Mouse (Mus musculus) adrenal gland, adult 18-20 months (tissue): ENCODE measurements around the gene Ppp1r9a. TPM values are rescaled to one million over a fixed set of nuclear protein-coding genes. Genes with fewer than 3 reads are reported as not detected.

Source experiments
- DNase-seq, 2 experiments: peaks; one replicate each; pipeline ENCODE4 v3.0.0; 2021 to 2022; ENCODE audit warnings: low spot score in 2 of 2
- total RNA-seq, 2 experiments: library from RNA; stranded (reverse); gene quantifications; 1 replicate in 1 of 2; 2 replicates in 1 of 2; pipeline ENCODE4 v1.2.3; 2021

The Ppp1r9a gene
- total RNA-seq, 2 experiments from 2014 or later, result 34.7 to 41.8 TPM

- no peak for DNase-seq
Measured at GRCm38 (mm10) chr6:5151171-5151570, 248.5 kb downstream of the Ppp1r9a start.

- DNase-seq, result no peak
Measured at GRCm38 (mm10) chr6:5152185-5152584, 249.5 kb downstream of the Ppp1r9a start.

DNA sequence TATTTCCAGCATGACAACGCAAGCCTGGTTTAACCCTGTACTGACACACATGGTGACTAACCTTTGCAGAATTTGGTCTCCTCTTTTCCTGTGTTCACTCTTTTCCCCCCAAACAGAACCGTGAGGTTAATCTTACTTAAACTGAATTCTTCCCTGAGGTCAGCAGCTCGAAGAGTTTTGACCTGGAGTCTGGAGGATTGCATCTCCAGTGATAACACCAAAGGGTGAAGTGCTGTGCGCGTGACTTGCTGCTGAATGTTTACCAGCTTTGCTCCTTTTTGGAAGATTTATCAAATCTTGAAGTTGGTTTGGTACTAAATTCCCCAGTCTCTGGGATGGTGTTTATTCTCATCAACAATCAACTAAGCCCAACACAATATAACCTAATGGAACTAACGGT is 252.1 kb downstream of the Ppp1r9a start:
- no peak for DNase-seq

DNA sequence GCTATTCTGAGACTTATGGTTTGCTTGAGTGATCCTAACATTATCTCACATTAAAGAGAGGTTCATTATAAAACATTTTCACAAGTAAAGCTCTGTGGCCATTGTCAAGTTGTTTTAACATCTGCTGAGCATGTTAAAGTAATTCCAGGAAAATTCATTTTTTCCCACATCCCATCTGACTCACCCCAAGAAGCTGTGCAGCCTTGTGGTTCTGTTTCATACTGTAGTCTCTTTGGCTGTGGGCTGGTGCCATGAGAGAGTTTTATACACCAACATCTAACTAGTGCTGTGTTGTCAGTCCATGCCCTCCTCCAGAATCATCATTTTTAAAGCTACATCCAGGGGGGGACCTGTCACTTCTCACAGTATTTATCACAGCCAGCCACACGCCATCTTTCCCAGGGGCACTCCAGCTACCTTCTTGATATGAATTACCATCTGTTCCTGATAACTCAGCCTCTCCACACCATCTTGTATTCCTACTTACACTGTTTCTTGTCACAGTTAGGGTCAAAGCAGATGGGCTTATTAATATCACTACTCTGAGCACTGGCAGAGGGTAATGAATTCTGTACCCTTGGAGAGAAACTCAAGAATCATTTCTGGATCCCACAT is 252.7 kb downstream of the Ppp1r9a start:
- no peak for DNase-seq

- no peak for DNase-seq
Measured at GRCm38 (mm10) chr6:5156541-5157425, 254.1 kb downstream of the Ppp1r9a start.

DNA sequence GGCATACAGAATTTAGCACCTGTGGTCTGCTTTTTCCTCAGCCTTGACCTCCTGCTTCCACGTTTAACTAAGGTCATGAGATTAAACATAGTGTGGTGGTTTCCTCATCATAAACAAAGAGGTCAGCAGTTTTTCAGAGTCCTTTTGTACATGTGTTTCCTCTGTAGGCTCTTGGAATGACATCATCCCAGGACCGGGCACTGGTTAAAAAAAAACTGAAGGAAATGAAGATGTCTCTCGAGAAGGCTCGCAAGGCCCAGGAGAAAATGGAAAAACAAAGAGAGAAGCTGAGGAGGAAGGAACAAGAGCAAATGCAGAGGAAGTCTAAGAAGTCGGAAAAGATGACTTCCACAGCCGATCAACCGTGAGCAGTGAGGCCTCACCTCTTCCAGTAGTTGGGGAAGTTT is 256.7 kb downstream of the Ppp1r9a start:
- no peak for DNase-seq

GRCm38 (mm10) chr6:5162052-5162451 is 259.3 kb downstream of the Ppp1r9a start:
- DNase-seq, result no peak

DNA sequence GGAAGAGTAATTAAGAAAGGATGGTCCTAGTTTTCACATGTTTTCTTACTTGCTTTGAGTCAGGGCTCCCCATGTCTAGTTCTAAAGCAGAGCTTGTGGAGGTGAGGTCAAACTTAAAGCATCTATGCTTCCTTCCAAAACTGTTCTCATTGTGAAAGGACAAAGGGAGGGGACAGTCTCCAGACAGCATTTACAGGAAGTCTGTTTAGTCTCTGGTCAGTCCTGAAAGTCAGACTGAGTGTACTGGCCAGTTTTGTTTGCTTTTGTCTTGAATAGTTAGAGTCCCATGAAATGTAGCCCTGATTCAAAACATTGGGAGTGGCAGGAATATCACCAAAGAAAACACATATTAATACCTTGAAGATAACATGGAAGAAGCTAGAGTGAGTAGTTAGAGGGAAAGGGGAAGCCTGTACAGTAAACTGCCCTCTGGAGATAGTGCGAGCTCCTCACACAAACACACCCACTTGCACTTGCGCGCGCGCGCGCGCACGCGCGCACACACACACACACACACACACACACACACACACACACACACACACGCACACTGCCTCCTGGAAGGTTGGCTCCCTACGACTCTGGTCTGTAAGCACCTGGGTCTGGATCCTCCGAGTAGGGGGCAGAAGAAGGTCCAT is 260.9 kb downstream of the Ppp1r9a start:
- no peak for DNase-seq

DNA sequence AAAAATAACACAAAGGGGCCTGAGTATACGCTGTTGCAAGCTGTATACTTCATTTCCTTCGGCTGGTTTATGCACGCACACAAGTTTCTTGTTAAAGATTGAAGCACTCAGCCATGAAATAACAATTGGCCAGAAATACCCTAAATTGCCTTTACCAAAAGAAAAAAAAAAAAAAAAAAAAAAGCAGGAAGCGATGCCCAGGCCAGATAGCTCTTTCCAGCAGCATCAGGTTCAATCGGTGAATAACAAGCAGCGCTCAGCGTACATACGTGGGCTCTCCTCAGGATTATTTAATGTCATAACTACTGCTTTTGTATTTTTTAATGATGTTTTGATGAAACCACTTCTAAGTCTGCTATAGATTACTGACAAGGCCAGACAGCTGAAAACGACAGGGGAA is 262.1 kb downstream of the Ppp1r9a start:
- DNase-seq, result no peak

DNA sequence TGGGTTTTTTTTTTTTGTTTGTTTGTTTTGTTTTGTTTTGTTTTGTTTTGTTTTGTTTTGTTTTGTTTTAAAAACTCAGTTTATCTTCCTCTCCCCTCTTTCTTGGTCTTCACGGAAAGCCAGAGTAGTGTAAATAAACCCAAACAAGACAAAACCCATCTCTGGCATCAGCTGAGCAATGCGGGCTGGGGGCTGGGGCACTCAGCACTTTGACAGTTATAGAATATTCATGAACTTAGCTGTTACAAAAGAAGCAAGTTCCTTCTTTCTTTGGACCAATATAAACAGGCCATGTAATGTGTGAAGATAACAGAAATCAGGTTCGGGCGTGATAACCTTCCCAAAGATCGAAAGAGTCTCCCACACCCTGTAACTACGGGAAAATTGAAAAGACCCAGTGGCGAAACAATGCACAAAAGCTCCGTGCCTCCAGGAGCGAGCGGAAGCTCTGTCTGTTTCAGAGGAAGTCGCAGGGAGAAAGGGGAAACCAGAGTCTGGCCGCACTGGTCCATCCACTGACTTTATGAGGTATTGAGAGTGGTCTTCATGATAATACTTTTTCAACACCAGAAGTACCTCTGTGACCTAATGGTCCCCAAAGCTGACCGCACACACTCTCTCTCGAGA is 264.4 kb downstream of the Ppp1r9a start:
- no peak for DNase-seq

GRCm38 (mm10) chr6:5168158-5168557 is 265.4 kb downstream of the Ppp1r9a start:
- DNase-seq, result no peak

DNA sequence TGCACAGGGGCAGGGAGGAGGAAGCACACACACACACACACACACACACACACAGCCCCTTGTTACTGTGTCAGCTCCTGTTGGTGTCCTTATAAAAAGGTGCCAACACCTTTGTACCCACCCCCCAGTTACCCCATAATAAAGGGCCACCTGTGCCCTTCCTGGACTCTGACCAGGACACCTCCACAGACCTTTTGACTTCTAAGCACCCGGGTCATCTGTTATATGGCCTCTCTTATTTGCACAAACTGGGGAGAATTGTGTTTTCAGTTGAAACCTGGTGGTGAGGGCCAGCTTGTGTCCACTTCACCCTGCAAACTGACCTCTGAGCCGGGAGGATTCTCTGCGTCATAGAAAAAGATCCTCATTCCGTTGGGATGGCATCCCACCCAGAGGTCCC is 268.7 kb downstream of the Ppp1r9a start:
- DNase-seq, result no peak

DNA sequence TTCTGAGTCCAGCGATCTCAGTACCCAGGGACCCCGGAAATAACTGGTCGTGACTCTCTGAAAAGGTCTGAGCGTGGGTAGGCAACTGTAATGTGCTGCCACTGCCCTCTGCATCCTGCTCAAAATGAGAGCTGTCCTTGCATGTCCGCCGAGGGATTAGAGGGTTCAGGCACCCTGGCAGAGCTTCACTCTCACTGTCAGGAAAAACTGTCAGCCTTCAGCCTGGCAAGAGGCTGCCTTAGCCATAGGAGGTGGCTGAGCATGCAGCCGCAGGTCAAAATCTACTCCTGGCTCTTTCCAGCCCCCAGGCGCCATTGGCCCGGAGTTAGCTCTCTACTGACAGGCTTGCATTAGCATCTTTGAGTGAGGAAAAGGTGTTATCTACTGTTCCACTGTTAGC is 269.9 kb downstream of the Ppp1r9a start:
- no peak for DNase-seq

DNA sequence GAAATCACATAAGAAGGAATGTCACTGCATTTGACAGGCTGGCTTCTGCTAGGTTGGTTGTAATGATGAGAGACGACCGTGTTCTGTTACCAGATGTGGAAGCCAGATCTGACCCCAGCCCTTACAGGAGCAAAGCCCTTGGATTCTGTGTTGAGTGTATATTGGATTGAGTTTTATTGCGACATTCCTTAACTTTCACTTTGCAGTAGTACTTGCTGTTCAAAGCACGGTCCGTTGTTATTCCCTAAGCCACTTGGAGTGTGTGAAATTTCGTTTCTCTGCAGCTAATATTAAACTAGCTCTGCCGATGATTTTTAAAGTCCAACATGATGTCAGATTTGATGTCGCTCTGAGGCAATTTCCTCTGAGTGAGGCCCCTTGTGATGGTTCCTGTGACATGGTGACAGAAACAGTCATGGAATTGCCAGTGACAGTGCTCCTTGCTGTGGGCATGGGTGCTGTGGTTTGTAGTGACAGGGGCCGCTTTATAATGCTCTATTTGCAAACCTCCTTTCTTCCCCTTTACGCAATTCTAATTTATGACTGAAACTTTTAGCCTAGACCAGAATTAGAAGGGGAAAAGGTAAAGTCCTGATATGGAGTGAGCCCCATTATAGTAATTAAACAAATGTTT is 271.6 kb downstream of the Ppp1r9a start:
- no peak for DNase-seq

DNA sequence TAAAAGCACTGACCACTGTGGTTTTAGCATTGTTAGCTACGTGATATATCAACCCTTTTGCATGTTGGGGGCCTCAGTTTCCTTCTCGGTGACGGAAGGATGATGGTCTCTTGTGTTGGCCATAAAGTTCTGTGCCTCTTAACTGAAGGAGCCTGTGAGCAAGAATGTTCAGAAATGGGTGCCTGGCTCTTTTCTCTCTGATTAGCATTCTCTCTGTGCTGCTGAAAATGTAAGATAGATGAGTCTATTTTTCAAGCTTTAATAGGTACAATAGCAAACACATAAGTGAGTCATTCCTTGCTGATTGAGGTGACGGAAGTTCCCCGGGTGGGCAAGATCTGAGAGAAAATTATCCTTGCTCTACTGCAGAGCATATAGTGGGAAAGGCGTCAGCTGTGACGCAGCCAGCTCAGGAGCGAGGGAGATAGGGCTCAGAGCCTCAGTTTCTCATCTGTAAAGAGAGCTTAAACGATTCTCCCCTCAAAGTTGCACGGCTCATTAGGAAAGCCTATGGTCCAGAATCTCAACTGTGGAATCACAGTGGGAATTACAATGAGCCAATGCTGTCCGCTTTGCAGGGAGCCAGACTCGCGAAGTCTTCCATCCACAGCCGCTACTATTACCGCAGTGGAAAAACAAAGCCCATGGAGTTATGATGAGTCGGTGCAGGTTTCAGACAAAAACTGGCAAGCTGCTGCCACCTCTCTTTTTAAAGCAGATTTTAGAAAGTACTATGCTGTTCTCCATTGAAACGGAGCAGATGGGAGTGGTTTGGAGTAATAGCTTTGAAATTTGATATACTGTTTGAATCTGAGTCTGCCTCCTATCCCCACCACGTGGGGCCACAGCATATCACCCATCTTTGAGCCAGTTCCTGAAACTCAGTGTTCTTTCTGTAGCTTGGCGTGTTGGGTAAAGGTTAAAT is 275.5 kb downstream of the Ppp1r9a start:
- no peak for DNase-seq

GRCm38 (mm10) chr6:5179189-5179588 is 276.5 kb downstream of the Ppp1r9a start:
- no peak for DNase-seq

- DNase-seq, result no peak
Measured at GRCm38 (mm10) chr6:5180645-5181044, 277.9 kb downstream of the Ppp1r9a start.

GRCm38 (mm10) chr6:5186229-5186950 is 283.7 kb downstream of the Ppp1r9a start:
- no peak for DNase-seq

GRCm38 (mm10) chr6:5187586-5187985 is 284.9 kb downstream of the Ppp1r9a start:
- DNase-seq, result no peak
